Mouse (Mus musculus) E14TG2a.4 (cell line): Measurements from ENCODE around the gene Psmc5.

Experiments
- CTCF ChIP-seq: conservative IDR thresholded peaks from 2 replicates; pipeline ENCODE4 v1.5.1; 2014; ENCODE audit warnings: low read length
- NANOG ChIP-seq: IDR thresholded peaks from 2 replicates; pipeline ENCODE4 v1.6.1; 2014; ENCODE audit warnings: borderline replicate concordance, low read length, mixed read lengths

DNA sequence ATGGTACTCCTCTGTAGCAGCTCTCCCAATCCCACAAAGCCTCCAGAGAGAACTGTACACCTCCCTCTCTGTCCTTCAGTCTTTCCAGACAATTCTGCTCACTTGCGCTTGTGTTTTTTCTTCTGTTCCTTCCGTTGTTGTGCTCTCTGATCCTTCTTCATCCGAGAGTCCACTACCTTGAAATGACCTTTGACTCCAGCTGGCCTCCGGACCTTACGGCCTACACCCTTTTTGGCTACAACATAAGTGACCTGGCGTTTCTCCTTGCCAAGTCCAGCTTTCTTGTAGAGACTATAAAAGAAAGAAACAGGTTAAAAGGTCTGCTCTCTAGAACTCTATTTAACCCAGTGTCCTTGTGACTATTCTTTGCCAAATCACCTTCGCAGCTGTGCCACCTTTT is 6.6 kb upstream of the Psmc5 start:
- no peak for TF ChIP-seq CTCF
- TF ChIP-seq NANOG: no peak
